10 mouse cellular contexts compared by ENCODE assay signal in genomic region chr12:35192426-35192769, GRCm38 (mm10).
DNase-seq lines count a peak whose midpoint lies in the region; ATAC-seq and TF ChIP-seq lines count a peak whose summit lies in the region.
"Had no signal": no experiment of that assay in that cellular context is flagged by ENCODE, and none has a peak within 500 bp of the region (broad histone marks: within the 10 kb centered on the region; RNA-seq: fewer than 3 reads in every experiment).

No protein-coding gene starts in this region.

- ATAC-seq in kidney, embryonic 15.5 days (replicated peaks; ENCODE audit: low FRiP score) = peak; percentile 65
- ATAC-seq in intestine, postnatal 0 days = no peak; the same call in 1 of the 2 replicates
- ATAC-seq in neural tube, embryonic 14.5 days (ENCODE audit: low read depth) = peak; percentile 84
- ATAC-seq in activated CD4-positive, CD25-positive, alpha-beta regulatory T cell, adult 4 months = no peak

- no peak overlapping the region for H3K27ac ChIP-seq in kidney, embryonic 15.5 days
- no peak overlapping the region for H3K27ac ChIP-seq in forebrain, embryonic 10.5 days
- H3K27ac ChIP-seq in intestine, postnatal 0 days (ENCODE audit: low read depth, low read length) = no peak overlapping the region
- H3K27ac ChIP-seq in neural tube, embryonic 14.5 days (ENCODE audit: low read depth, low read length) = no peak overlapping the region
- H3K27ac ChIP-seq: macrophage had no signal

- DNase-seq in kidney, adult 8-10 months = no peak
- DNase-seq in forebrain, embryonic 10.5 days (ENCODE audit: extremely low spot score, low spot score) = no peak
- no peak for DNase-seq in right cerebral cortex, postnatal 36 days (ENCODE audit: low spot score in 2 of 2)
- no peak for DNase-seq in natural killer cell, adult 2 months (ENCODE audit: low spot score in 2 of 2)

- peak overlapping the region; percentile 6; the same call in 1 of the 2 replicates for H3K4me3 ChIP-seq in kidney, embryonic 15.5 days (replicated peaks)
- H3K4me3 ChIP-seq in forebrain, embryonic 10.5 days = peak overlapping the region; percentile 43
- H3K4me3 ChIP-seq in intestine, postnatal 0 days (ENCODE audit: low read depth, low read length) = no peak overlapping the region
- no peak overlapping the region for H3K4me3 ChIP-seq in neural tube, embryonic 14.5 days (ENCODE audit: low read depth, low read length)

- H3K9ac ChIP-seq in kidney, embryonic 15.5 days = no peak overlapping the region
- H3K9ac ChIP-seq in intestine, postnatal 0 days (ENCODE audit: low read depth, low read length) = no peak overlapping the region
- no peak overlapping the region for H3K9ac ChIP-seq in neural tube, embryonic 14.5 days (replicated peaks; ENCODE audit: low read depth, low read length)

- H3K36me3 ChIP-seq in kidney, embryonic 15.5 days = no peaks in the 10 kb centered on the region
- no peaks in the 10 kb centered on the region for H3K36me3 ChIP-seq in forebrain, embryonic 10.5 days (replicated peaks)
- H3K36me3 ChIP-seq in intestine, postnatal 0 days (ENCODE audit: control insufficient read depth, insufficient read depth) = no peaks in the 10 kb centered on the region
- no peaks in the 10 kb centered on the region for H3K36me3 ChIP-seq in neural tube, embryonic 14.5 days (ENCODE audit: control insufficient read depth, insufficient read depth, low read length)
- H3K36me3 ChIP-seq: G1E had no signal

- 8% methylated on average over 2 of the region's 2 CpGs for WGBS in kidney, embryonic 15.5 days
- 18% methylated on average over 2 of the region's 2 CpGs for WGBS in forebrain, embryonic 10.5 days
- WGBS in intestine, postnatal 0 days = 14% methylated on average over 2 of the region's 2 CpGs
- WGBS in neural tube, embryonic 14.5 days = 22% methylated on average over 2 of the region's 2 CpGs

- H3K9me3 ChIP-seq in kidney, embryonic 15.5 days (replicated peaks) = no peaks in the 10 kb centered on the region
- H3K9me3 ChIP-seq in forebrain, embryonic 10.5 days = no peaks in the 10 kb centered on the region
- H3K9me3 ChIP-seq in intestine, postnatal 0 days (ENCODE audit: control insufficient read depth) = no peaks in the 10 kb centered on the region
- H3K9me3 ChIP-seq in neural tube, embryonic 14.5 days (ENCODE audit: control insufficient read depth, low read length) = no peaks in the 10 kb centered on the region

- H3K4me2 ChIP-seq in kidney, embryonic 15.5 days = peak overlapping the region; percentile 48
- peak overlapping the region; percentile 43 for H3K4me2 ChIP-seq in intestine, postnatal 0 days (replicated peaks; ENCODE audit: low read depth)
- peak overlapping the region; percentile 42 for H3K4me2 ChIP-seq in neural tube, embryonic 14.5 days (ENCODE audit: low read depth, low read length)

- 0 out of 2 replicates have a peak, but pooled peaks cover 2% of the 10 kb centered on the region for H3K27me3 ChIP-seq in kidney, embryonic 15.5 days
- H3K27me3 ChIP-seq in forebrain, embryonic 10.5 days (ENCODE audit: poor library complexity, severe bottlenecking) = no peaks in the 10 kb centered on the region
- no peaks in the 10 kb centered on the region for H3K27me3 ChIP-seq in intestine, postnatal 0 days (replicated peaks; ENCODE audit: control insufficient read depth, insufficient read depth, low read length)
- no peaks in the 10 kb centered on the region for H3K27me3 ChIP-seq in neural tube, embryonic 14.5 days (ENCODE audit: control insufficient read depth, insufficient read depth, low read length)

- H3K4me1 ChIP-seq in kidney, embryonic 15.5 days = 0 out of 2 replicates have a peak, but pooled peaks cover 3% of the 10 kb centered on the region
- H3K4me1 ChIP-seq in forebrain, embryonic 10.5 days = peaks cover 2% of the 10 kb centered on the region; the same call in 1 of the 2 replicates
- H3K4me1 ChIP-seq in intestine, postnatal 0 days (replicated peaks; ENCODE audit: control insufficient read depth, insufficient read depth, low read length) = no peaks in the 10 kb centered on the region
- H3K4me1 ChIP-seq in neural tube, embryonic 14.5 days (ENCODE audit: control insufficient read depth, insufficient read depth, low read length) = no peaks in the 10 kb centered on the region

- no peak for TF ChIP-seq CTCF in intestine, postnatal 0 days (IDR thresholded peaks at IDR 0.05; ENCODE audit: low read depth)

Comparison
In these comparisons a context has a peak if more than half of its experiments do, and no peak if none do; other contexts are left out.
1. ATAC-seq: peak in kidney, embryonic 15.5 days (single experiment) and neural tube, embryonic 14.5 days (single experiment); none in intestine, postnatal 0 days (single experiment) and activated CD4-positive, CD25-positive, alpha-beta regulatory T cell, adult 4 months (single experiment).
2. H3K4me3 ChIP-seq: peak in kidney, embryonic 15.5 days (single experiment) and forebrain, embryonic 10.5 days (single experiment); none in intestine, postnatal 0 days (single experiment) and neural tube, embryonic 14.5 days (single experiment).
3. Peak in every context shown above with its lines, with median percentiles within 50 percentile points of each other: H3K4me2 ChIP-seq.